Mouse (Mus musculus): ENCODE measurements around the gene Tbc1d9b. TPM values are rescaled to one million over a fixed set of nuclear protein-coding genes. Genes with fewer than 3 reads are reported as not detected.
"Not testable (repeated sequence)": the region's sequence is repeated elsewhere in the genome, so short reads cannot be mapped to it uniquely, and the experiment has no call there.

Gene Tbc1d9b
- polyA plus RNA-seq, 1 experiment from 2014 or later, result 64.7 TPM

GRCm38 (mm10) chr11:50149603-50150150 lies 18.5 kb downstream of the Tbc1d9b start:
- 67% methylated on average over 9 of the region's 9 CpGs for WGBS (ENCODE audit: missing documents)
- Histone ChIP-seq H3K27ac (no peak overlapping the region), H3K36me3 (ENCODE audit: inconsistent target) (peaks cover 94% of the 10 kb centered on the region)

GRCm38 (mm10) chr11:50151374-50151773 lies 20.2 kb downstream of the Tbc1d9b start:
- H3K4me3 ChIP-seq (ENCODE audit: inconsistent target), result no peak overlapping the region
- no peaks in the 10 kb centered on the region for H3K79me2 ChIP-seq (ENCODE audit: inconsistent target)
- WGBS (ENCODE audit: missing documents), result 93% methylated on average over 3 of the region's 3 CpGs
- peaks cover 93% of the 10 kb centered on the region for H3K36me3 ChIP-seq (ENCODE audit: inconsistent target)
- H3K27ac ChIP-seq, result no peak overlapping the region

More at GRCm38 (mm10) chr11:50149603-50150150, 18.5 kb downstream of the Tbc1d9b start:
- Histone ChIP-seq H3K79me2 (ENCODE audit: inconsistent target) (no peaks in the 10 kb centered on the region), H3K4me3 (ENCODE audit: inconsistent target) (no peak overlapping the region)

- 84% methylated on average over 9 of the region's 9 CpGs for WGBS (ENCODE audit: missing documents)
- no peak overlapping the region for H3K27ac ChIP-seq
- H3K4me3 ChIP-seq (ENCODE audit: inconsistent target), result no peak overlapping the region
- H3K36me3 ChIP-seq (ENCODE audit: inconsistent target), result peaks cover 98% of the 10 kb centered on the region
- H3K79me2 ChIP-seq (ENCODE audit: inconsistent target), result no peaks in the 10 kb centered on the region
These were observed 23.0 kb downstream of the Tbc1d9b start for GRCm38 (mm10) chr11:50154166-50154565.

GRCm38 (mm10) chr11:50154777-50155520 lies 23.8 kb downstream of the Tbc1d9b start:
- no peak overlapping the region for H3K27ac ChIP-seq
- H3K4me3 ChIP-seq (ENCODE audit: inconsistent target), result no peak overlapping the region
- H3K79me2 ChIP-seq (ENCODE audit: inconsistent target), result no peaks in the 10 kb centered on the region
- WGBS (ENCODE audit: missing documents), result 92% methylated on average over 12 of the region's 12 CpGs
- H3K36me3 ChIP-seq (ENCODE audit: inconsistent target), result peaks cover 98% of the 10 kb centered on the region

- Histone ChIP-seq H3K79me2 (ENCODE audit: inconsistent target) (no peaks in the 10 kb centered on the region), H3K36me3 (ENCODE audit: inconsistent target) (peaks cover 97% of the 10 kb centered on the region), H3K4me3 (ENCODE audit: inconsistent target) (no peak overlapping the region), H3K27ac (no peak overlapping the region)
- 88% methylated on average over 2 of the region's 2 CpGs for WGBS (ENCODE audit: missing documents)
These were observed 24.6 kb downstream of the Tbc1d9b start for GRCm38 (mm10) chr11:50155785-50156184.

- Histone ChIP-seq H3K36me3 (ENCODE audit: inconsistent target) (peaks cover 87% of the 10 kb centered on the region), H3K27ac (no peak overlapping the region), H3K79me2 (ENCODE audit: inconsistent target) (no peaks in the 10 kb centered on the region), H3K4me3 (ENCODE audit: inconsistent target) (no peak overlapping the region)
- 89% methylated on average over 16 of the region's 16 CpGs for WGBS (ENCODE audit: missing documents)
These were observed 25.6 kb downstream of the Tbc1d9b start for GRCm38 (mm10) chr11:50156725-50157258.

- no peaks in the 10 kb centered on the region for H3K79me2 ChIP-seq (ENCODE audit: inconsistent target)
- no peak overlapping the region for H3K4me3 ChIP-seq (ENCODE audit: inconsistent target)
- WGBS (ENCODE audit: missing documents), result 99% methylated on average over 7 of the region's 7 CpGs
- H3K27ac ChIP-seq, result no peak overlapping the region
- H3K36me3 ChIP-seq (ENCODE audit: inconsistent target), result peaks cover 75% of the 10 kb centered on the region
These were observed 27.1 kb downstream of the Tbc1d9b start for GRCm38 (mm10) chr11:50158346-50158745.

- no peak overlapping the region for H3K4me3 ChIP-seq (ENCODE audit: inconsistent target)
- H3K79me2 ChIP-seq (ENCODE audit: inconsistent target), result no peaks in the 10 kb centered on the region
- WGBS (ENCODE audit: missing documents), result 100% methylated on average over 3 of the region's 4 CpGs
- peaks cover 75% of the 10 kb centered on the region for H3K36me3 ChIP-seq (ENCODE audit: inconsistent target)
- no peak overlapping the region for H3K27ac ChIP-seq
These were observed 28.2 kb downstream of the Tbc1d9b start for GRCm38 (mm10) chr11:50159347-50159746.

- WGBS (ENCODE audit: missing documents), result 78% methylated on average over 10 of the region's 10 CpGs
- Histone ChIP-seq H3K27ac (peak overlapping the region; percentile 7; the same call in 1 of the 2 replicates), H3K4me3 (ENCODE audit: inconsistent target) (no peak overlapping the region), H3K79me2 (ENCODE audit: inconsistent target) (no peaks in the 10 kb centered on the region), H3K36me3 (ENCODE audit: inconsistent target) (peaks cover 64% of the 10 kb centered on the region)
These were observed 30.5 kb downstream of the Tbc1d9b start for GRCm38 (mm10) chr11:50161578-50162304.

GRCm38 (mm10) chr11:50162338-50163050 lies 31.3 kb downstream of the Tbc1d9b start:
- Histone ChIP-seq H3K4me3 (ENCODE audit: inconsistent target) (no peak overlapping the region), H3K36me3 (ENCODE audit: inconsistent target) (peaks cover 56% of the 10 kb centered on the region), H3K79me2 (ENCODE audit: inconsistent target) (no peaks in the 10 kb centered on the region), H3K27ac (peak overlapping the region; percentile 7; the same call in 1 of the 2 replicates)
- WGBS (ENCODE audit: missing documents), result 80% methylated on average over 3 of the region's 3 CpGs

- Histone ChIP-seq H3K27ac (no peak overlapping the region), H3K36me3 (ENCODE audit: inconsistent target) (peaks cover 55% of the 10 kb centered on the region), H3K4me3 (ENCODE audit: inconsistent target) (no peak overlapping the region), H3K79me2 (ENCODE audit: inconsistent target) (no peaks in the 10 kb centered on the region)
- whole genome bisulfite sequencing (ENCODE audit: missing documents), result 92% methylated on average over 4 of the region's 5 CpGs
These were observed 37.2 kb downstream of the Tbc1d9b start for GRCm38 (mm10) chr11:50168352-50168751.

GRCm38 (mm10) chr11:50174111-50174729 lies 43.0 kb downstream of the Tbc1d9b start, which contains the start of gene Mrnip:
Mrnip (plus strand) TSS chr11:50174444.
- Histone ChIP-seq H3K4me3 (ENCODE audit: inconsistent target) (peak within 1 kb of the TSS; percentile 74), H3K27ac (peak within 1 kb of the TSS; percentile 47), H3K36me3 (ENCODE audit: inconsistent target) (peaks cover 17% of the 10 kb centered on the region; the same call in 1 of the 2 replicates)
- not testable (repeated sequence) for H3K79me2 ChIP-seq (ENCODE audit: inconsistent target)
- 2% methylated on average over 18 of the region's 19 CpGs for WGBS (ENCODE audit: missing documents)

GRCm38 (mm10) chr11:50174730-50175187 lies 43.6 kb downstream of the Tbc1d9b start:
- Histone ChIP-seq H3K4me3 (ENCODE audit: inconsistent target) (peak overlapping the region; percentile 74), H3K27ac (peak overlapping the region; percentile 47), H3K79me2 (ENCODE audit: inconsistent target) (no peaks in the 10 kb centered on the region), H3K36me3 (ENCODE audit: inconsistent target) (peaks cover 12% of the 10 kb centered on the region; the same call in 1 of the 2 replicates)
- 0% methylated on average over 27 of the region's 27 CpGs for WGBS (ENCODE audit: missing documents)

- H3K36me3 ChIP-seq (ENCODE audit: inconsistent target), result no peaks in the 10 kb centered on the region
- 97% methylated on average over 3 of the region's 3 CpGs for WGBS (ENCODE audit: missing documents)
- H3K79me2 ChIP-seq (ENCODE audit: inconsistent target), result no peaks in the 10 kb centered on the region
- H3K4me3 ChIP-seq (ENCODE audit: inconsistent target), result no peak overlapping the region
- H3K27ac ChIP-seq, result no peak overlapping the region
These were observed 45.2 kb downstream of the Tbc1d9b start for GRCm38 (mm10) chr11:50176351-50176750.
